Mouse (Mus musculus) urinary bladder, postnatal 36 days (tissue): ENCODE data around the gene Psenen.

Source experiments
- DNase-seq, 2 experiments: peaks; one replicate each; pipeline ENCODE4 v3.0.0; 2022; ENCODE audit warnings: low spot score in 2 of 2, mixed read lengths in 1 of 2

The Psenen gene

GRCm38 (mm10) chr7:30518325-30518724 is 45.1 kb downstream of the Psenen start:
- no peak for DNase-seq

- DNase-seq: no peak
Measured at GRCm38 (mm10) chr7:30515003-30515760, 48.2 kb downstream of the Psenen start.
